Mouse (Mus musculus): ENCODE data around the gene Ift80.

DNA sequence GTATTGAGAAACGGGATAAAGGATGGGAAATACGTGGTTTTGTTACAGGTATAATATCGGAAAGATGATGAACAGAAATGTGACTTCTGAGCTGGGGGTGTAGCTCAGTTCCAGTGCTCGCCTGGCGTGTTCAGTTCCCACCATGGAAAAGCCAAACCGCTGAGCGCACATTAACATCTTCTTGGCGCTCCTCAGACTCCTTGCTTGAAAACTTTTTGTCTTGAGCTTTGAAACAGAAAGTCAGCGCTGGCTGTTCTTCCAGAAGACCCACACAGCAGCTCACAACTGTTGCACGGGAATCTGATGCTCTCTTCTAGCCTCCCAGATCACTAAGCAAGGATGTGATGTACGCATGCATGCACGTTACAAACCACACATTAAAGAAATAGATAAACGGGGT is 41.4 kb upstream of the Ift80 start:
- TF ChIP-seq CTCF (IDR thresholded peaks at IDR 0.05; ENCODE audit: control insufficient read depth, insufficient read depth, insufficient read length): no peak
- no peak for TF ChIP-seq USF1 (IDR thresholded peaks at IDR 0.05; ENCODE audit: low read depth)
